Mouse (Mus musculus) heart, postnatal 0 days (tissue): ENCODE measurements around the gene Natd1.

ENCODE experiments used
- CTCF ChIP-seq: IDR thresholded peaks from 2 replicates; pipeline ENCODE4 v1.5.1; 2016; ENCODE audit warnings: antibody characterized with exemption, control low read depth, low read depth
- EP300 ChIP-seq: IDR thresholded peaks from 2 replicates; pipeline ENCODE4 v1.6.1; 2016; ENCODE audit warnings: antibody characterized with exemption, low read depth

- TF ChIP-seq EP300 (no peak), CTCF (no peak)
Measured at GRCm38 (mm10) chr11:60882386-60882785, 32.2 kb downstream of the Natd1 start.
